ENCODE assay signal across 22 mouse cellular contexts in the genomic region with DNA sequence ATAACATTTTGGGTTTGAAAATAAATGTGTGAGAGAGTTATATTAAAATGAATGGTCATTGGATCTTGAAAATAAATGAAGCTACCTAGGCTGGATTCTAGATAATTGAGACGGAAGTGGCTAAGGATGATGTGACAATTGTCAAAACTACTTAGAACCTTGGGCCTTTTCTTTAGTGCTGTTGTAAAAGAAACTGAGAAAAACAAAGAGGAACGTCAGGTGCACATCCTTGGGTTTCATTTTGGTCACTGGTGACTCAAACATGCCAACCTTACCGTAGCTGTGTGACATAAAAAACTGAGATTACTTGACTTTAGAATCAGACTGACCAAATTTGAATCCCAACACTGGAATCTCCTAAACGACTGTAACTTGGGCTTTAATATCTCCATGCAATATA.
"Had no signal": no experiment of that assay in that cellular context is flagged by ENCODE, and none has a peak within 500 bp of the region (broad histone marks: within the 10 kb centered on the region; RNA-seq: fewer than 3 reads in every experiment).

No protein-coding gene starts in this region.

- H3K4me2 ChIP-seq: limb, embryonic 12.5 days; limb, embryonic 15.5 days; liver, embryonic 11.5 days; lung, embryonic 14.5 days; midbrain, embryonic 12.5 days; midbrain, embryonic 15.5 days; neural tube, embryonic 12.5 days; neural tube, embryonic 15.5 days had no signal

- DNase-seq: kidney, adult 2 months; kidney, postnatal 25 days; layer of hippocampus, postnatal 36 days; left cerebral cortex, postnatal 4 days; liver, postnatal 0 days; lung, embryonic 14.5 days; thymus, adult 2 months; thymus, postnatal 14 days; thymus, postnatal 4 days had no signal

- ATAC-seq: liver, postnatal 0 days; lung, postnatal 0 days; midbrain, embryonic 15.5 days had no signal

- H3K27ac ChIP-seq: kidney, postnatal 0 days; layer of hippocampus, adult 2 months; left cerebral cortex, adult 2 months; limb, embryonic 12.5 days; limb, embryonic 15.5 days; liver, embryonic 14.5 days; macrophage; midbrain, embryonic 12.5 days; midbrain, embryonic 15.5 days; neural tube, embryonic 12.5 days; neural tube, embryonic 15.5 days had no signal

- H3K4me1 ChIP-seq: midbrain, embryonic 15.5 days had no signal

- H3K9ac ChIP-seq: limb, embryonic 12.5 days; limb, embryonic 15.5 days; liver, embryonic 14.5 days; liver, postnatal 0 days; lung, embryonic 14.5 days; midbrain, embryonic 12.5 days; midbrain, embryonic 15.5 days; neural tube, embryonic 12.5 days; neural tube, embryonic 15.5 days had no signal

- H3K27me3 ChIP-seq: limb, embryonic 12.5 days; limb, embryonic 15.5 days; midbrain, embryonic 12.5 days; midbrain, embryonic 15.5 days; neural tube, embryonic 12.5 days; neural tube, embryonic 15.5 days had no signal

- H3K4me3 ChIP-seq: layer of hippocampus, adult 2 months; left cerebral cortex, adult 2 months; limb, embryonic 12.5 days; limb, embryonic 15.5 days; midbrain, embryonic 12.5 days; midbrain, embryonic 15.5 days; neural tube, embryonic 12.5 days; neural tube, embryonic 15.5 days had no signal

- H3K9me3 ChIP-seq: limb, embryonic 12.5 days; limb, embryonic 15.5 days; midbrain, embryonic 12.5 days; midbrain, embryonic 15.5 days; neural tube, embryonic 12.5 days; neural tube, embryonic 15.5 days had no signal

- H3K36me3 ChIP-seq: limb, embryonic 12.5 days; limb, embryonic 15.5 days; midbrain, embryonic 12.5 days; midbrain, embryonic 15.5 days; neural tube, embryonic 12.5 days; neural tube, embryonic 15.5 days had no signal
